Mouse (Mus musculus) mouse embryonic stem cell (cell line): ENCODE measurements around the gene Dscam.

Experiments used
- in situ Hi-C, 2 experiments: fragments of 300-500 bp; cut with MboI; formaldehyde crosslinking; loops; 1 replicate in 1 of 2; 3 replicates in 1 of 2; pipeline ENCODE4 v1.14.3; 2019 to 2020; ENCODE audit warnings: low sequenced_read_pairs in 2 of 2, low pct_unique_long_range_greater_than_20kb in 1 of 2, mixed read lengths in 1 of 2; ENCODE audit not compliant: unreplicated experiment in 1 of 2

The Dscam gene

GRCm38 (mm10) chr16:97170513-97171081 lies at the start of gene Dscam:
TSS of gene Dscam (minus strand) at chr16:97170752.
- in situ Hi-C loops = no loop called here

GRCm38 (mm10) chr16:97219381-97219780 lies 48.8 kb upstream of the Dscam start:
- in situ Hi-C loops = no loop called here

DNA sequence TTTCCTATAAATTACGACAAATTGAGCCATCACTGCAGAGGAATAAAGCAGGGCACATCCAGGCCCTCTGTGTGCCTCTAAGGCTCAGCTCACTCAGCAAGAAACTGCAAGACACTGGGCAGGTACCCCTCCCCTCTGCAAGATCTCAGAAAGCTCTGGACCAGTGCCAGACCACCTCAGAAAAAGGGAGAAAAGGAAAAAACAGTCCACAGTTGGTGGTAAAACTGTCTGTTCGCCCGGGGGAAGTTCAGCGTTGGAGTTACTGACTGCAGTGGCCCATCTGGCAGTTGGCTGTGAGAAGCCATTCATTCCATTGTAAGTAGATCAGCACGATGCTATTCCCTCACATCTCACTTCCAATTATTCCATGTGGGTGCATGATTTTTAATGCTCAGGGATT lies 39.4 kb upstream of the Dscam start:
- in situ Hi-C loops = no loop called here

DNA sequence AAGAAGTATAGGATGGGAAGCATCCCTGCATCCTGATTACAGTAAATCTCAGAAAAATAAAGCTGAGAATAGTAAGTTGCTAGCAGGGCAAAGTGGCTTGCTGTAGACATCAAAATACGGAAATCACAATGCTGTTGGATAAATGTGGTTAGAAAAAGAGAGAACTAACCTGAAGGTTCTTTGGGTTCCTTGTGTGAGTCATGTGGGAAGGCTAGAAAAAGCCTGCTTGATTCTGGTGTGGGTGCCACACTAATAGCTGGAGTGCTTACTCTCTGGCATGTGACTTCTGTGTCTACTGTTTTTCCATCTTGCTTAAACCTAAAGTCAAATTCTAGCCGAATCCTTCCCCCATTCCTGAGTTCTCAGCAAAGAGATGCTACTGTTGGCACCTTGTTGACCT lies 37.7 kb upstream of the Dscam start:
- in situ Hi-C loops = no loop called here

DNA sequence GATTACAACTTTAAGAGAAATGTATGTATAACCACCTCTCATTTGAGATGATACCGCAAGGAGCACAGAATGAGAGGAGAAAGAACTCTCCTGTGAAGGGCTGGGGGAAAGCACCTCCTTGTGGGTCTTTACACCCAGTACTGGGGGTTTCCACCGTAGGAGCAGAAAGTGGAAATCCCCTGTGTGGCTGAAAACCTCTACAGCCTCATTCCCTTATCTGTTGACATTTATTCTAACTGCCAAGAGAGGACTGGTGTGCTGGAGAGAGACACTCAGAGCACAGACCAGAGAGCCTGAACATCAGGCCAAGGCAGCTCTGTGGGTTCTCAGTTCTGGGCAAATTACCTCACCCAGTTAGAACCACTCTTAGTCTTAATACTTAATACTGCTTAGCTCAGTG lies 33.5 kb upstream of the Dscam start:
- in situ Hi-C loops = no loop called here

DNA sequence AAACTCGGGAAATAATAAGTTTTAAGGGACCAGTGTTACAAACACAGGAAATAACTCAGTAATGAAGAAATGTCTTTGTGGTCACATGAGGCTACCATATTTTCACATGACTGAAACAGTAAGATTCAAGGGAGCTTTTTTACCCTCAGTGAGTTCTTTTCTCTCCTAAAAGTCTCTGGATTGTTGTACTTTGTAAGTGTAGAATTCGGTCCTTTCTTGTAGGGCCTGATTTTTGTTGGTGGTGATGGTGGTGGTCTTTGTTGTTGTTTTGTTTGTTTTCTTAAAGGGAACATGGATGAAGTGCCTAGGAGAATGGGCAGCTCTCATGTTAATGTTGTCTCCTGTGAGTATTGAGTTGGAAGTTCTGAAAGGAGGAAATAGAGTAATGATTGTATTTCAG lies 33.0 kb upstream of the Dscam start:
- in situ Hi-C loops = no loop called here

- in situ Hi-C loops = no loop called here
These were observed 24.1 kb upstream of the Dscam start for GRCm38 (mm10) chr16:97194630-97195029.

DNA sequence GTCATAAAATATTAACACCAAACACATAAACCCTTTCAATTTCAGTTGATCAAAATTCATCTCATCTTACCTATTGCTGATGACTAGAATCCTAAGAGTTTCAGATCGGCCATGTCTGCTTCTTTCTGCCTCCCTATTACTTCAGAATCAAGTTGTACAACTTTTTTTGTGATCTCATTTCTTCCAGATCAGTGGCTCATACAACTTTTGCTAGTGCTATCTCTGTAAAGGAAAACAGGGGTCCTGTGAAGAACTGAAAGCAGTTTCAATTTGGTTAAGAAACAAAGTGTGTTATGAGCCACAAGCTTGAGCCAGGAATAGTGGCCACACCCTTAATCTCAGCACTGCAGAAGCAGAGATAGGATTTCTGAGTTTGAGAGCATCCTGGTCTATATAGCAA lies 23.6 kb upstream of the Dscam start:
- in situ Hi-C loops = no loop called here

DNA sequence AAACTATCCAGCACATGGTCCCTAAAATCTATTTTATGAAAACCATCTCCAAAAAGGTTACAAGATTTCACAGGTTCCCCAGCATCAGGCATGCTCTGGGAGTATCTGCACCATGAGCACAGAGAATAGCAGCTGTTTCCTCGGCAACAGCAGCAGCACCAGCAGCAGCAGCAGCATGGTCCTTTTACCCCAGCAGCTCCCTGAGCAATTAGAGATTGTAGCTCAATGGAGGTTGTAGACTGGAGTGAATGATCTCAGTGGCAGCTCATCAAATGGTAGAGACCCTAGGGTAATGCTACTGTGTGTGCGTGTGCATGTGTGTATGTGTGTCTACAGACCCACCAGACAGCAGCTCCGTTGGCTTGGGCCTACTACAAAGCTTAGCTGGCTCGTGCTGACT lies 21.7 kb upstream of the Dscam start:
- in situ Hi-C loops = no loop called here

GRCm38 (mm10) chr16:97190604-97191003 lies 20.1 kb upstream of the Dscam start:
- in situ Hi-C loops = no loop called here

- in situ Hi-C loops = no loop called here
These were observed 948 bp upstream of the Dscam start for GRCm38 (mm10) chr16:97171500-97171899.

- in situ Hi-C loops = no loop called here
These were observed 545 bp downstream of the Dscam start for GRCm38 (mm10) chr16:97169901-97170512.

GRCm38 (mm10) chr16:97168614-97169013 lies 1.9 kb downstream of the Dscam start:
- in situ Hi-C loops = no loop called here

DNA sequence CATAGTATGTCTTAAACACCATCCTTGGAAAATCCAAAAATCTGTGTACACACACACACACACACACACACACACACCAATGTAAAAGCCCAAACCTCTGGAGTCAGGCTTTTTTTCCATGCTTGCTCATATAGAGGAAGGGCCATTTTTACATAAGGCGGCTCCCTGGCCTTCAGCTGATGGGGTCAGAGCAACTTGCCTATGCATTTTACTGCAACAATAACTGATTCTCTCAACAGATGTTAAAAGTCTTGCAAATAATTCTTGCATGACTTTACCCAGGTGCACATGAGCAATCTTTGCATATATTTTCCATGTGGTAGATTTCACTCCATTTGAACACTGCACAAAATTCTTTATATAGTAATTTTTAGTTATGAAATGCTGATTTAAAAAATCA lies 2.5 kb downstream of the Dscam start:
- in situ Hi-C loops = no loop called here

DNA sequence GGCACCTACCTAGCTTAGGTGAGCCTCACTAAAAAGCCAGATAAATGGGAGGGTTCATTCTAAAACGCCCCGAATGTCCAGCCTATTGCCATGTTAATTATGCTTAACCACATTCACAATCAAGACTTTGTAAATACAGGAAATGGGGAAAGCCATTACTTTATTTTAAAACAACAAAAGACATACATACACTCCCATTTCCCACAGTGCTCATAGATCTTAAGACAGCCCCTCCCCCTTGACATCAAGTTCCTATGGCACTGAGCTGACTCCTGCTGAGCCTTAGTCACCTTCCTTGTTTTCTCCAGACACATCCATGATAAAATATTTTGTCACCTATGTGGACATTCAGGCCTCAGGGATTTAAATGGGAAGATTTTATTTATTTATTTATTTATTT lies 4.4 kb downstream of the Dscam start:
- in situ Hi-C loops = no loop called here

DNA sequence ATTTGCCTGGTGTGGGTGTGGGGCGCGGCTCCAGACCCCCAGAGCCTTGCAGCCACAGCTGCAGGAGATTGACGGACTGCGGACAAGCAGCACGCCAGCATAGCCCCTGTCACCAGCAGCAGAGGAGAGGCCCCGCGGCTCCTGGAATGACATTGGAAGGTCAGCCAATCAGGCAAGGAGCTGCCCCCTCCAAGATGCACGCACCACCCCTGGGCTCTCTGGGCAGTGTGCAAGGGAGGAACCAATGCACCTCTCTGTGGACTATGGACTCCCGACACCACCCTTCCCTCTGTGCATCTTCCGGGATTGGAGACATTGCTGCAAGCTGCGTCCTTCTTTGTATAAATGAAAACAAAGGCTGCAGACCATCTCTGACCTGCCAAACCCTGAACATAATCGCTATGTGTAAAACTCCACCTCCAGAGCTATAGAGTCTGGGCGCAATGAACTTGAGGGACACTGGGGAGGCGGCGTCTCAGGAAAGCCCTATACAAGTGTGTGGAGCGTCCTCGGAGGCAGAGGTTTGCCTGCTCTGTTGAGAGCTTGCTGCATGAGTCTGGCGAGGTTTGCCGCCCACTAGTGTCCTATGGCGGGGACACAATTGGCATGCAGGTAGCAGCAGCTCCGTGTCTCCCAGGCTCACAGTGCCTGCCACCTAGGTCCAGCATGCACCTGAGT lies 5.0 kb downstream of the Dscam start:
- in situ Hi-C loops = no loop called here

GRCm38 (mm10) chr16:97158279-97158678 lies 12.3 kb downstream of the Dscam start:
- in situ Hi-C loops = no loop called here

- in situ Hi-C loops = no loop called here
These were observed 25.9 kb downstream of the Dscam start for GRCm38 (mm10) chr16:97144544-97145194.

DNA sequence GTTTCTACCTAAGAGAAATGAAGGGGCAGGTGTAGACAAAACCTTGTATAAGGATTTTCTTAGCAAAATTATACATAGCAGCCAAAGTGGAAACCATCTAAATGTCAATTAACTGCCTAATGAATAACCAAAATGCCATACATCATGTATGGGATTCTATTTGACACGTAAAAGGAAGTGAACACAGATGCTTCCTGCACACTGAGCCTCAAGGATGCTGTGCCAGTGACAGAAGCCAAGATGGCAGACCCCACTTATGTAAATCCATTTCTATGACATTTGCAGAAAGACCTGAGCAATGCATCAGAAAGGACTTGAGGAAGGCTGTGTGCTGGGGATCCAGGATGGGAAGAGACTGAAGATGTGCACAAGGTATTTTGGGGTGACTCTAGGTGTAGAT lies 28.6 kb downstream of the Dscam start:
- in situ Hi-C loops = no loop called here
